Mouse (Mus musculus) liver, embryonic 14.5 days (tissue): ENCODE results near the gene Defb28. TPM values are rescaled to one million over a fixed set of nuclear protein-coding genes. Genes with fewer than 3 reads are reported as not detected.

Experiments
- ATAC-seq: fragments of 200-750 bp; cut with Nextera tagmentation; 2 replicates; pipeline ENCODE4 v1.8.0; 2017; ENCODE audit warnings: moderate number of reproducible peaks, mild to moderate bottlenecking, moderate library complexity; ENCODE audit not compliant: insufficient read depth
- DNase-seq, 3 experiments: peaks; one replicate each; pipeline ENCODE4 v3.0.0-alpha.2; 2012 to 2013; ENCODE audit warnings: low read depth in 3 of 3, low spot score in 3 of 3
- H3K27ac ChIP-seq: fragments of 300-500 bp; sonication (generic); 2 replicates; pipeline ENCODE4 v1.5.1; 2014; ENCODE audit warnings: moderate library complexity, mild to moderate bottlenecking, control low read depth, inconsistent platforms
- H3K27me3 ChIP-seq: fragments of 300-500 bp; sonication (generic); 2 replicates; pipeline ENCODE4 v1.6.1; 2014; ENCODE audit warnings: mild to moderate bottlenecking, low read length, moderate library complexity; ENCODE audit not compliant: control insufficient read depth, insufficient read depth
- H3K36me3 ChIP-seq: fragments of 300-500 bp; sonication (generic); replicated peaks from 2 replicates; pipeline ENCODE4 v1.6.1; 2014; ENCODE audit warnings: low read depth; ENCODE audit not compliant: control insufficient read depth, insufficient read depth
- H3K4me1 ChIP-seq, 2 experiments: fragments of 200-500 bp in 1 of 2; fragments of 300-500 bp in 1 of 2; sonication (generic) in 1 of 2; replicated peaks; 2 replicates each; pipeline ENCODE4 v1.6.1; 2012 to 2014; ENCODE audit warnings: antibody characterized with exemption in 1 of 2, inconsistent platforms in 1 of 2, low read length in 1 of 2; ENCODE audit not compliant: control insufficient read depth in 2 of 2, insufficient read depth in 2 of 2
- H3K4me2 ChIP-seq: fragments of 300-500 bp; sonication (generic); 2 replicates; pipeline ENCODE4 v1.6.1; 2014; ENCODE audit warnings: low read depth, mild to moderate bottlenecking, control low read depth, moderate library complexity
- H3K4me3 ChIP-seq, 2 experiments: fragments of 200-500 bp in 1 of 2; fragments of 300-500 bp in 1 of 2; sonication (generic) in 1 of 2; 2 replicates each; pipeline ENCODE4 v1.5.1; 2012 to 2014; ENCODE audit warnings: low read depth in 2 of 2, low read length in 2 of 2, mild to moderate bottlenecking in 2 of 2, control low read depth in 1 of 2, inconsistent platforms in 1 of 2, moderate library complexity in 1 of 2; ENCODE audit not compliant: insufficient read depth in 1 of 2
- H3K9ac ChIP-seq: fragments of 300-500 bp; sonication (generic); replicated peaks from 2 replicates; pipeline ENCODE4 v1.6.1; 2014; ENCODE audit warnings: mild to moderate bottlenecking, control low read depth, moderate library complexity
- H3K9me3 ChIP-seq: fragments of 300-500 bp; sonication (generic); 2 replicates; pipeline ENCODE4 v1.6.1; 2016; ENCODE audit warnings: low read length, mixed read lengths; ENCODE audit not compliant: control insufficient read depth
- CTCF ChIP-seq: IDR thresholded peaks from 2 replicates; pipeline ENCODE4 v1.5.1; 2016; ENCODE audit warnings: antibody characterized with exemption, low read depth, control low read depth
- EP300 ChIP-seq: IDR thresholded peaks from 2 replicates; pipeline ENCODE4 v1.6.1; 2016; ENCODE audit warnings: antibody characterized with exemption, low read depth
- WGBS: fragments of 180-500 bp; shearing (Covaris S2); extraction: QIAGEN DNeasy Blood & Tissue Kit; methylation state at CpG from one replicate; pipeline ENCODE4 v1.1.7; 2014; ENCODE audit not compliant: insufficient replicate concordance; 5-methylcytosine and 5-hydroxymethylcytosine counted together
- polyA plus RNA-seq, 2 experiments: library from polyadenylated mRNA; depleted of rRNA in 1 of 2; stranded (reverse) in 1 of 2; unstranded in 1 of 2; fragments of >200 nt; fragmentation: Nextera tagmentation in 1 of 2; extraction: Ambion mirVana in 1 of 2; gene quantifications; 2 replicates each; pipeline versions ENCODE4 v1.2.1 to v1.2.3; 2012 to 2014

Defb28 gene
- polyA plus RNA-seq, 2 experiments = not detected

GRCm38 (mm10) chr2:152570313-152570712 is 52.3 kb downstream of the Defb28 start:
- Histone ChIP-seq H3K9ac (no peak overlapping the region), H3K4me3 (no peak overlapping the region), H3K9me3 (no peaks in the 10 kb centered on the region), H3K27me3 (no peaks in the 10 kb centered on the region), H3K36me3 (no peaks in the 10 kb centered on the region), H3K4me1 (no peaks in the 10 kb centered on the region), H3K4me2 (no peak overlapping the region), H3K27ac (no peak overlapping the region)
- no peak for ATAC-seq
- TF ChIP-seq EP300 (no peak), CTCF (no peak)
- 46% methylated on average over 6 of the region's 6 CpGs for WGBS
- no peak for DNase-seq

Other genes with a start within 250 kb of the Defb28 start
- 9.5 and 10.1 TPM in 2 replicates for gene Tbc1d20, start 224.4 kb upstream of the Defb28 start, polyA plus RNA-seq (2012; rRNA removed)
- gene Tbc1d20, start 224.4 kb upstream of the Defb28 start, polyA plus RNA-seq (2014; fragmentation: Nextera tagmentation; extraction: Ambion mirVana) = 5.3 and 5.7 TPM in 2 replicates
- 49.6 and 54.5 TPM in 2 replicates for gene Rbck1, start 185.6 kb upstream of the Defb28 start, polyA plus RNA-seq (2012; rRNA removed)
- gene Rbck1, start 185.6 kb upstream of the Defb28 start, polyA plus RNA-seq (2014; fragmentation: Nextera tagmentation; extraction: Ambion mirVana) = 34.3 and 38.8 TPM in 2 replicates
- gene Trib3, start 174.2 kb upstream of the Defb28 start, polyA plus RNA-seq (2012; rRNA removed) = 0.54 and 0.77 TPM in 2 replicates
- gene Trib3, start 174.2 kb upstream of the Defb28 start, polyA plus RNA-seq (2014; fragmentation: Nextera tagmentation; extraction: Ambion mirVana) = 0.70 and 1.5 TPM in 2 replicates
- not detected in 2 replicates for gene Nrsn2, start 141.6 kb upstream of the Defb28 start, polyA plus RNA-seq (2012; rRNA removed)
- not detected in 2 replicates for gene Nrsn2, start 141.6 kb upstream of the Defb28 start, polyA plus RNA-seq (2014; fragmentation: Nextera tagmentation; extraction: Ambion mirVana)
- gene Sox12, start 120.2 kb upstream of the Defb28 start, polyA plus RNA-seq (2012; rRNA removed) = 4.4 TPM in 2 replicates
- gene Sox12, start 120.2 kb upstream of the Defb28 start, polyA plus RNA-seq (2014; fragmentation: Nextera tagmentation; extraction: Ambion mirVana) = 1.4 and 1.9 TPM in 2 replicates
- gene Zcchc3, start 103.2 kb upstream of the Defb28 start, polyA plus RNA-seq (2012; rRNA removed) = 7.6 and 9.1 TPM in 2 replicates
- gene Zcchc3, start 103.2 kb upstream of the Defb28 start, polyA plus RNA-seq (2014; fragmentation: Nextera tagmentation; extraction: Ambion mirVana) = 8.7 and 10.7 TPM in 2 replicates
- 0.15 and 0.19 TPM in 2 replicates for gene 6820408C15Rik, start 102.7 kb upstream of the Defb28 start, polyA plus RNA-seq (2012; rRNA removed)
- gene 6820408C15Rik, start 102.7 kb upstream of the Defb28 start, polyA plus RNA-seq (2014; fragmentation: Nextera tagmentation; extraction: Ambion mirVana) = 0.11 and 0.23 TPM in 2 replicates
- gene Defb23, start 53.6 kb upstream of the Defb28 start, polyA plus RNA-seq (2012; rRNA removed) = not detected in 2 replicates
- gene Defb23, start 53.6 kb upstream of the Defb28 start, polyA plus RNA-seq (2014; fragmentation: Nextera tagmentation; extraction: Ambion mirVana) = not detected in 2 replicates
- not detected in 2 replicates for gene Defb20, start 41.2 kb upstream of the Defb28 start, polyA plus RNA-seq (2012; rRNA removed)
- gene Defb20, start 41.2 kb upstream of the Defb28 start, polyA plus RNA-seq (2014; fragmentation: Nextera tagmentation; extraction: Ambion mirVana) = not detected in 2 replicates
- gene Defb22, start 28.1 kb upstream of the Defb28 start, polyA plus RNA-seq (2012; rRNA removed) = not detected in 2 replicates
- not detected in 2 replicates for gene Defb22, start 28.1 kb upstream of the Defb28 start, polyA plus RNA-seq (2014; fragmentation: Nextera tagmentation; extraction: Ambion mirVana)
- not detected in 2 replicates for gene Defb26, start 6.6 kb upstream of the Defb28 start, polyA plus RNA-seq (2012; rRNA removed)
- gene Defb26, start 6.6 kb upstream of the Defb28 start, polyA plus RNA-seq (2014; fragmentation: Nextera tagmentation; extraction: Ambion mirVana) = not detected in 2 replicates
- not detected in 2 replicates for gene Defb29, start 21.8 kb downstream of the Defb28 start, polyA plus RNA-seq (2012; rRNA removed)
- gene Defb29, start 21.8 kb downstream of the Defb28 start, polyA plus RNA-seq (2014; fragmentation: Nextera tagmentation; extraction: Ambion mirVana) = not detected in 2 replicates
- not detected in 2 replicates for gene Gm17416, start 51.1 kb downstream of the Defb28 start, polyA plus RNA-seq (2012; rRNA removed)
- gene Gm17416, start 51.1 kb downstream of the Defb28 start, polyA plus RNA-seq (2014; fragmentation: Nextera tagmentation; extraction: Ambion mirVana) = not detected in 2 replicates
- gene Defb21, start 54.5 kb downstream of the Defb28 start, polyA plus RNA-seq (2012; rRNA removed) = not detected in 2 replicates
- gene Defb21, start 54.5 kb downstream of the Defb28 start, polyA plus RNA-seq (2014; fragmentation: Nextera tagmentation; extraction: Ambion mirVana) = not detected in 2 replicates
- not detected in 2 replicates for gene Defb19, start 62.1 kb downstream of the Defb28 start, polyA plus RNA-seq (2012; rRNA removed)
- not detected in 2 replicates for gene Defb19, start 62.1 kb downstream of the Defb28 start, polyA plus RNA-seq (2014; fragmentation: Nextera tagmentation; extraction: Ambion mirVana)
- gene Defb45, start 81.1 kb downstream of the Defb28 start, polyA plus RNA-seq (2012; rRNA removed) = not detected in 2 replicates
- not detected in 2 replicates for gene Defb45, start 81.1 kb downstream of the Defb28 start, polyA plus RNA-seq (2014; fragmentation: Nextera tagmentation; extraction: Ambion mirVana)
- gene Defb36, start 86.1 kb downstream of the Defb28 start, polyA plus RNA-seq (2012; rRNA removed) = not detected in 2 replicates
- not detected in 2 replicates for gene Defb36, start 86.1 kb downstream of the Defb28 start, polyA plus RNA-seq (2014; fragmentation: Nextera tagmentation; extraction: Ambion mirVana)
- gene Defb25, start 104.8 kb downstream of the Defb28 start, polyA plus RNA-seq (2012; rRNA removed) = not detected in 2 replicates
- gene Defb25, start 104.8 kb downstream of the Defb28 start, polyA plus RNA-seq (2014; fragmentation: Nextera tagmentation; extraction: Ambion mirVana) = not detected in 2 replicates
- gene Rem1, start 108.7 kb downstream of the Defb28 start, polyA plus RNA-seq (2012; rRNA removed) = 0.42 and 0.66 TPM in 2 replicates
- gene Rem1, start 108.7 kb downstream of the Defb28 start, polyA plus RNA-seq (2014; fragmentation: Nextera tagmentation; extraction: Ambion mirVana) = 0.52 and 0.91 TPM in 2 replicates
- 24.1 and 27.4 TPM in 2 replicates for gene H13, start 151.2 kb downstream of the Defb28 start, polyA plus RNA-seq (2012; rRNA removed)
- gene H13, start 151.2 kb downstream of the Defb28 start, polyA plus RNA-seq (2014; fragmentation: Nextera tagmentation; extraction: Ambion mirVana) = 38.1 and 39.4 TPM in 2 replicates
- 4.3 and 10.3 TPM in 2 replicates for gene Mcts2, start 168.8 kb downstream of the Defb28 start, polyA plus RNA-seq (2012; rRNA removed)
- 14.7 and 15.2 TPM in 2 replicates for gene Mcts2, start 168.8 kb downstream of the Defb28 start, polyA plus RNA-seq (2014; fragmentation: Nextera tagmentation; extraction: Ambion mirVana)
- gene Id1, start 218.0 kb downstream of the Defb28 start, polyA plus RNA-seq (2012; rRNA removed) = 45.6 and 50.6 TPM in 2 replicates
- 20.7 and 22.6 TPM in 2 replicates for gene Id1, start 218.0 kb downstream of the Defb28 start, polyA plus RNA-seq (2014; fragmentation: Nextera tagmentation; extraction: Ambion mirVana)
- gene Cox4i2, start 235.9 kb downstream of the Defb28 start, polyA plus RNA-seq (2012; rRNA removed) = 0.51 and 0.92 TPM in 2 replicates
- gene Cox4i2, start 235.9 kb downstream of the Defb28 start, polyA plus RNA-seq (2014; fragmentation: Nextera tagmentation; extraction: Ambion mirVana) = 0.47 and 0.51 TPM in 2 replicates